Mouse (Mus musculus) cerebellum, adult (tissue): ENCODE results near the gene Rhod.

Experiments
- ATAC-seq: cut with Nextera tagmentation; 2 replicates; pipeline ENCODE4 v1.9.2; 2017; ENCODE audit warnings: mild to moderate bottlenecking, moderate library complexity, mixed read lengths; ENCODE audit not compliant: insufficient number of reproducible peaks, low FRiP score, low TSS enrichment

Rhod gene

DNA sequence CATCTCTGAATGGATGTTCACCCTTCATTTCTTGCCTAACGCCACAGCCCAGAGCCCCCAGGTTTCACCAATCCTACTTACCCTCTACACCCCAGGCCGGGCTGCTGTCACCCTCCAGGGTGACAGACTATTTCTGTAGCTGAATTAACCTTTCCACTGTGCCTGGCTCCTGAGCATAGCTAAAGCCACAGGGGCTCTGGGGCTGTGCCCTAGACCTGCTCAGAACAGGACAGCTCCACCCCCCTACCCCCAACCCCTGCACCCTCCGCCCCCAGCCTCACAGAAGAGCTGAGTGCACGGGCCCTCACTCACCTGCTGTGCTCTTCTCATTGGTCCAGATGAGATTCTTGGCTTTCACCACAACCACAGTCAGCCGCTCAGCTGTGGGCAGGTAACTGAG is 12.7 kb upstream of the Rhod start:
- ATAC-seq = 0 out of 2 replicates have a peak, but pooled peaks have one; percentile 20

GRCm38 (mm10) chr19:4451098-4451497 is 11.9 kb upstream of the Rhod start:
- ATAC-seq = no peak

DNA sequence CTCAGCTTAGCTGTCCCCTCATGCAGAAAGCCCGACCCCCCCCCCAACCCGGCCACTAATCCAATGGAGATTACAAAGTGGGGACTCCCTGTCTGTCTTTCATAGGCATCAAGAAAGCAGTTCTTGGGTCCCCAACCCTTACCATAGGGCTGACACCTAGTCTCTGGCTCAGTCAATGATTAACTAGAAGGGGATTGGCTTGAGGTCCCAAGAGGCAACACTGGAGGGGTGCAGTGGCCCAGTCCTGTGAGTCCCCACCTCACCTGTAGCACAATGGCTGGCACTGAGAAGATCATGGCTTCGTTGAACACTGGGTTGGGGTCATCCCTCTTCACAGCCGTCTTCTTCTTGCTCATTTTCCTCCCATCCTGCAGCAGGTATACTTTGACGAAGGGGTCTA is 11.4 kb upstream of the Rhod start:
- ATAC-seq = no peak

DNA sequence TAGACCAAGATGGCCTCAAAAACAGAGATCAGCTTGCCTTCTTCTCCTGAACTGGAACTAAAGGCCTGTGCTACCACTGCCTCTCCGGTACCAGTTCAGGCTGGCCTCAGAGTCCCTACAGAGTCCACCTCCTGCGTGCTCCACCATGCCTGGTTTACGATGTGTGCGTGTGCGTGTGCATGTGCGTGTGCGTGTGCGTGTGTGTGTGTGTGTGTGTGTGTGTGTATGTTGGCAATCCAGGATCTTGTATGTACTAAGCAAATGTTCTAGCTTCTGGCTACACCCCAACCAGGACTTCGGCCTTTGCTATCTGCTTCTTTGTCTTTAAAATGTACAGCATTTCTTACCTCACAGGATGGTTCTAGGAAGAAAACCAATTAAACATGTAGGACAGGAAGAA is 10.0 kb upstream of the Rhod start:
- ATAC-seq = no peak

GRCm38 (mm10) chr19:4447445-4447844 is 8.2 kb upstream of the Rhod start:
- no peak for ATAC-seq

- no peak for ATAC-seq
Measured at GRCm38 (mm10) chr19:4446661-4447420, 7.6 kb upstream of the Rhod start.

DNA sequence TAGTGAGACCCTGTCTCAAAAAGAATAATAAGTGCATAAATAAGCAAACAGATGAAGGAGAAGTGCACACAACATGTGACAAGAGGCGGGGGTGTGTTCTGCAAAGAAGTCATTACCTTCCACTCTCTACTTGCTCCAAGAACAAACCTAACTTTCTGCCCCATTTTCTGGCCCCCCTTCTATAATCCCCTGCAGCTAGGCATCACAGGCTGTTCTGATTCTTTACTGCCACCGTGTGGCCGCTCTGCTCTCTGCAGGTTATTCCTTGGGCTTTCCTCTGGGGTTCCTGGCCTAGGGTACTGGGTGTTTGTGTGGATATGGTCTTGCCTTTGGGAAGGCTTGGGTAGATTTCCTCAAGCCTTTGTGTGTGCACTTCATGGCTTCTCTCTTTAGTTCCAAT is 3.2 kb upstream of the Rhod start:
- no peak for ATAC-seq

- ATAC-seq = no peak
Measured at GRCm38 (mm10) chr19:4441621-4442161, 2.5 kb upstream of the Rhod start.

- ATAC-seq = no peak
Measured at GRCm38 (mm10) chr19:4441090-4441591, 1.9 kb upstream of the Rhod start.

DNA sequence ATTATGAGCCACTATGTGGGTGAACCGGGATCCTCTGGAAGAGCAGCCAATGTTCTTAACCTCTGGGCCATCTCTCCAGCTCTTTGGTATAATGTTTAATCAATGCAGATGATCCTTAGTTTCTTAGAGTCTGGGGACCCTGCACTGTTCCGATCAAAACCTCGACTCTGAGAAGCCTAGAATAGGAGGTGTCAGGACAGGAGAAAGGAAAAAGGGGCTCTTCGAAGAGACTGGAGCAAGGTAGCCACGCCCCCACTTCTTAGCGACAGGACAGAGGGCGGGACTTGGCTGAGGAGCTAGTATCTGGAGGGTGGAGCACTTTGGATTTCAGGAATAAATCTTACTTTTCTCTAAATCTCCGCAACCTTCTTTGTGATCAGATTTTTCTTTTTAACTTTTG is 990 bp upstream of the Rhod start:
- ATAC-seq = no peak

DNA sequence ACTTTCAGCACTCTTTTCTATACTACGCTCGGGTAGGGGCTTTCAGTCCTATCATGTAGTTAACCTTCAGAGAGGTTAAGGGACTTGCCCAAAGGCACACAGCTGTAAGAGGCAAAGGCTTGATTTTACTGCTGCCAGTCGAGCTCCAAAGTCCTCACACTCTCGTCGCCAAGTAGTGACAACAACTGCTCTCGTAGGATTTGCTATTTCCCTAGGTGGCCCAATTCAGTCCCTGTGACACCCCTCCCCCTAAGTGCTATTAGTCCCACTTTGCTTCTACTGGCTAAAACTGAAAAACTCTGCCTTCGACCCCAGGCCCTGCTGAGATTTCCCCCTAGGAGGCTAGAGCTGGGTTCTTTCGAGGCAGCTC is 456 bp downstream of the Rhod start:
- no peak for ATAC-seq

GRCm38 (mm10) chr19:4437886-4438285 is 1.3 kb downstream of the Rhod start:
- no peak for ATAC-seq

- ATAC-seq = no peak
Measured at GRCm38 (mm10) chr19:4436254-4436653, 3.0 kb downstream of the Rhod start.

DNA sequence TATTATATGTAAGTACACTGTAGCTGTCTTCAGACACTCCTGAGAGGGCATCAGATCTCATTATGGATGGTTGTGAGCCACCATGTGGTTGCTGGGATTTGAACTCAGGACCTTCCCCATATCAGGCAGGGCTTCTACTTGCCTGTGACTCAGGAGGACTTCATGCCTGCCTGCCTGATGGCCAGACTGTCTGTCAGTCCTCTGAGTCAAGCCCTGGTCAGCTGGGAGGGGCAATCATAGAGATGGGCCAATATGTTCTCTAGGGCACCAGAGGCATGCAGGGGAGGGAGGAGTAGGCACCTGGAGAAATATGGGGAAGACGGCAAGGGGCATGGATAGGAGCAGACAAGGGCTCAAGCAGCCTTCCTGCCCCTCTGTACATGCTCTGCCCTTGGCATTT is 4.2 kb downstream of the Rhod start:
- ATAC-seq = no peak

DNA sequence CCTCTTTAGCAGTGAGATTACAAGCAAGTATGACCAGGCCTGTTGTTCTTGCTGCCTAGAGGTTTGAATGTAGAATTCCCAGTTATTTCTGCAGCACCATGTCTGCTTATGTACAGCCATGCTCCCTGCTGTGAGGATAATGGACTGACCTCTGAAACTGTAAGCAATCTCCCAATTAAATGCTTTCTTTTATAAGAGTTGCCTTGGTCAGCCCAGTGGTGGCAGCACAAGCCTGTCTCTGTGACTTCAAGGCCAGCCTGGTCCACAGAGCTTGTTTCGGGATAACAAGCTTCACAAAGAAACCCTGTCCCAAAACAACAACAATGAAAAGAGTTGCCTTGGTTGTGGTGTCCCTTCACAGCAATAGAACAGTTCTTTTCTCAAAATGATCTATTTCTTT is 5.5 kb downstream of the Rhod start:
- ATAC-seq = no peak

GRCm38 (mm10) chr19:4430091-4430620 is 9.1 kb downstream of the Rhod start:
- ATAC-seq = no peak

DNA sequence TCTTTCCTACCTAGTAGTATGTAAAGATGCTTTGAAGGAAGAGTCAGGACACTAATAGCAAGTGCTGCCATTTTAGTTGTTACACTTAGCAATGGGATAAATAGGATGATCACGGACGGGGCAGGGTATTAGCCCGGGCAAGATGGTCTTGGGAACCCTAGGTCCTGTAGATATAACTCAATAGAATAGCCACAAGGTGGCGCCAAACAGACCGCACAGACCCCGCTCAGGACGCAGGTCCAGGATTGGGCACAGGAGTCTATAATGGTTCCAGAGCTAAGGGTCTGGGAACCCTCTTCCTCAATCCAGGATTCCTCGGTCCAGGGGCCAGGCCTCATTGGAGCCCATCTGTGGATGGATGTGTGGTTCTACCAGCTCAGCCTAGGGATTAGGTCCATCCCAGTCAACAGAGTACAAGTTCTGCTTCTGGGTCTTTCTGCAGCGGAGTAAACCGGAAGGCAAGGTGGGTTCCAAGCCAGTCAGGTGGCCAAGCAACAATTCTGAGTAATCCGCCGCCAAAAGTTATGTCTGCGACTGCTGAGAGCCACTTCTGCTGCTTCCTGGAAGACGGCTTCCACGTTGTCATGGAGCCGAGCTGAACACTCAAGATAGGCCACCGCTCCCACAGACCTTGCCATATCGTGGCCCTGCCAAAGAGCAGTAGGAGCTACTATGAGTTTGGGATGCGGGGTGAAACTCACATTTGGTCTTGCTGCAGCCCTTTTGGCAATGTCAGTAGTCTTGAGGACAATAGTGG is 13.4 kb downstream of the Rhod start:
- no peak for ATAC-seq

DNA sequence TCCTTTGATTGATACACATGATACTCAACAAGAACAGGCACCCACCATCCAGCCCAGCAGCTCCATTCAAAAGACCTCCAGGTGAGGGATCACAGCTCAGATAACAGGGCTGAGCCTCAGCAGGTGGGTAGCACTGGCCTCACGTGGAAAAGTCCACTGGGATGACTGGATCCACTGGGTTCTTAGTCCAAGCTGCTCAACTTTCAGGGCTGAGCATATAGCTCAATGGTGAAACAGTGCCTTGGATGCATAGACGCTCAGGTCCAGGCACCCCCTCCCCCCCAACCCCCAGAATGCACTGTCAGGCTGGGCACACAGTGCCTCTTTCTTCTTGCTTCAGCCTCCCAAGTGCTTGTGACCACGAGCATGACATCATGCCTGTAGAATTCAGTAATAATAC is 16.2 kb downstream of the Rhod start:
- no peak for ATAC-seq

- ATAC-seq = no peak
Measured at GRCm38 (mm10) chr19:4422581-4422980, 16.7 kb downstream of the Rhod start.

- ATAC-seq = peak; percentile 45; the same call in 1 of the 2 replicates
Measured at GRCm38 (mm10) chr19:4420153-4420910, 18.9 kb downstream of the Rhod start.
